Mouse (Mus musculus) large intestine, adult 2 months (tissue): ENCODE measurements around the gene Plekhm3. TPM values are rescaled to one million over a fixed set of nuclear protein-coding genes. Genes with fewer than 3 reads are reported as not detected.

Source experiments
- DNase-seq: peaks from one replicate; pipeline ENCODE4 v3.0.0-alpha.2; 2012; ENCODE audit warnings: low read depth, low spot score
- WGBS: fragments of 180-500 bp; shearing (Covaris S2); methylation state at CpG from one replicate; pipeline ENCODE4 v1.1.7; 2018; 5-methylcytosine and 5-hydroxymethylcytosine counted together
- polyA plus RNA-seq: library from polyadenylated mRNA; depleted of rRNA; stranded (reverse); fragments of >200 nt; gene quantifications from 2 replicates; pipeline ENCODE4 v1.2.3, GENCODE M21; 2012

Gene Plekhm3
- polyA plus RNA-seq, 1 experiment: 2.7 TPM

GRCm38 (mm10) chr1:64885328-64885727, 71.3 kb downstream of the Plekhm3 start:
- DNase-seq: no peak
- 75% methylated on average over 3 of the region's 3 CpGs for WGBS

GRCm38 (mm10) chr1:64884007-64884406, 72.6 kb downstream of the Plekhm3 start:
- no peak for DNase-seq
- 68% methylated on average over 6 of the region's 6 CpGs for WGBS

GRCm38 (mm10) chr1:64880613-64881012, 76.0 kb downstream of the Plekhm3 start:
- WGBS: 55% methylated on average over 3 of the region's 3 CpGs
- no peak for DNase-seq

DNA sequence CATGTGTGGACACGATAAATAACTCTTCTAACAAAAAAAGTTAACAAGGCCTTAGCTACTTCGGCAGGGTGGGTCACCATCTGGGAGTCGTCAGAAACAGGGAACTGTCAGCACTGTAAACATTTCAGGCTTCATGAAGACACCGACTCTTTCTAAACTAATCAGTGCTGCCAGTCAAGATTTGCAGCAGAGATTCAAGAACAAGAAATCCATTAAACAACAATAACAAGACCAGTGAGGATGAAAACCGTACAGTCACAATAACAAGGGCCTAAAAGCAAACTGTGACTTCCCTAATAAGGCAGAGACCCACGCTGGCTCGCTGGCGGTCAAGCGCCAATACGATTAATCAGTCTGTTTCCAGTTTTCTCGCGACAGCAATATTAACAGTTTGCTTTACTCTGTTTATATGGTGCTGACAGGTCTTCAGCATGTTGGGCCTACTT, 77.8 kb downstream of the Plekhm3 start:
- DNase-seq: no peak
- 74% methylated on average over 12 of the region's 12 CpGs for WGBS

DNA sequence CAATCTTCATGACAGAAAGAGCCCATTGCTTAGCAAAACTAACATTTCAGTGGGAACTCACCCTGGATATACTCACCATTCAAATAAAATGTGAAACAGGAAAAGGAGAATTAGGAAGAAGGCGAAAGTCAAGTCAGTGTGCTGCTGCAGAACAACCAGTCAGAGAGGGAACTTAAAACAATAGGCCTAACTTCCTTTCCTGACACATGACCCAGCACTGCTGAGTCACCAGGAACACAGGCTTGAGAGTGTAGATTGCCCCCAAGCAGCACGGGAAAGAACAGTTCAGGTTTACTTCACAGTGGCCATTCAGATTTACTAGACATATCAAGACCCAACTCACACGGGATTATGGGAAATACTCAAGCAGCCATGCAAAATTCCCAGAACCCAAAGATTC, 80.3 kb downstream of the Plekhm3 start:
- 58% methylated on average over 3 of the region's 3 CpGs for WGBS
- no peak for DNase-seq

DNA sequence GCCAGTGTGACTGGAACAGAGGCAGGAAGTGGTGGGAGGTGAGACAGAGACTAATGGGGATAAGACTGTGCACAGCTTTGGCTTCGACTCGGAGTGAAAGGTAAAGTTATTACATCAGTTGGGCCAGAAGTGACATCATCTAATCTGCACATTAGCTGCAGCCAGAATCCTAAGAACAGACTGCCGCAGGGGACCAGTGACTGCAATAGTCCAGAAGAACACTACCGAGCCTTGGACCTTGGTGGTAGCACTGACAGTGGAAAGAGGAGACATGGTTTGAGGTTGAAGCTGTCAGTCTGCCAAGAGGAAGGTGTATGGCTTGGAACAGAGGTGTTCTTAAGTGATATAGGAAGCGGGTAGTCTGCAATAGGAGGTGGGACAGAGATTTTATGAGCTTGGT, 80.9 kb downstream of the Plekhm3 start:
- DNase-seq: no peak
- 64% methylated on average over 5 of the region's 5 CpGs for WGBS

DNA sequence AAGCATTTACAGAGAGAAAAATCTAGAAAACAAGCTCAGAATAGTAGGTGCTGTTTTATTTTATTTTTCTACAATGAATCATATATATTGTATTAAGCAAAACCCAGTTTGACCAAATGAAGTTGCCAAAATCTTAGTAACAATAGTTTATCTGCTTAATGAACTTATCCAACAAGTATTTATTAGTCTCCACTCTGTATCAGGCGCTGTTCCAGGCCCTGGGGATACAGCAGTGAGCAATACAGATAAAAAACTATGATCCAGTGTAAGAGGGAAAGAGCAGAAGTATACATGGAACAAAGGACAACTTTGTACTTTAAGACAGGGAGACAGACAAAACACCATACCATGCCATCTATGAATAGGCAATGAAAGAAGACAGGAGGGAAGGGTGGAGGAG, 81.5 kb downstream of the Plekhm3 start:
- DNase-seq: no peak
- WGBS: 79% methylated on average over 1 of the region's 1 CpGs

GRCm38 (mm10) chr1:64871956-64872355, 84.7 kb downstream of the Plekhm3 start:
- 94% methylated on average over 5 of the region's 5 CpGs for WGBS
- DNase-seq: no peak

DNA sequence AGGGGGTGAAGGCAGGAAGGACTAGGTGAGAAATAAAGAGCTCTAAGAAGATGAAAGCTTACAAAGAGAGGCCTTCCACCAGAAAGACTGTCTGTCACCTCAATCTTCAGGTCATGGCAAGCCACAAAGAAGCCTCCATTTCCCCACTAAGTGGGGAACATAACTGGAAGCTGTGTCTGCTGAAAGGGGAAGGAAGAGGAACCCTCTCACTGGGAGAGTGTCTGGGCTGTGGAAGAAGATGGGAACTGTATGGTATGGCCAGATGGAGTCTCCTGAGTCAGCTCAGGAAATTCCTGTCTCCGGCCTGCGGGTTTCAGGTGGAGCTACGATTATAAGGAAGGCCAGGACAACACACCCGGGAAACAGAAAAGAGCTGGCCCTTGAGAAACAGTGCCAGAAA, 88.9 kb downstream of the Plekhm3 start:
- no peak for DNase-seq
- WGBS: 61% methylated on average over 4 of the region's 4 CpGs

DNA sequence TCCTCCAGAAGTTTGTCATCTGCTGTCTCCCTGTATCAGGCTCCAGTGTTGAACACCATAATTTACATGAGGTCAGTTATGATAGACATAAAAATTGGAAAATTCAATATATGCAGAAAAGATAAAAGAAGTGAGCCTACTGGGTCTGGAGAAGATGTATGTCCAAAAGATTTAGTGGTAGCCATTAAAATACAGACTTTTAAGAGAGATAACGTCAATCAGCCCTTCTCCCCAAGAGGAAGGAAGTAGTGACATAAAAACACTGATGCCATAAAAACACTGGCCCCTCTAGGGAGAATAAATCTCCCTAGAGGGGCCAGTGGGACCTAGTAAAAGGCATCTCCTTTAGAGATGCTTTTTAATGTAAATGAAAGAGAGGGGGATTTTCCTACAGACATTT, 90.5 kb downstream of the Plekhm3 start:
- no peak for DNase-seq
- 46% methylated on average over 1 of the region's 1 CpGs for WGBS

GRCm38 (mm10) chr1:64860235-64860920, 96.2 kb downstream of the Plekhm3 start:
- WGBS: 65% methylated on average over 11 of the region's 11 CpGs
- DNase-seq: no peak

DNA sequence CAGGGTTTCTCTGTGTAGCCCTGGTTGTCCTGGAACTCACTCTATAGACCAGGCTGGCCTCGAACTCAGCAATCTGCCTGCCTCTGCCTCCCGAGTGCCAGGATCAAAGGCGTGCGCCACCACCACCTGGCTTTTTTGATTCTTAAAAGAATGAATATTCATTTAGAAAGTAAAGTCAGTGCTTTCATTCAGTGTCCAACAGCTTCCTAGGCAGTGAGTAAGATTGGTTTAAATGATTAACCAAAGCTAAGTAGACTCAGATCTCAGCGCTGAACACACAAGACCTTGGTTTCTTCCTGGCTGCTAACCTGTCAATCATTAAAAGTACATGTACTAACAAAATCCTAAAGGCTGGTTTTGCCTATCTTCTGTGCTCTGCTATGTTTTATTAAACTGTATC, 96.8 kb downstream of the Plekhm3 start:
- DNase-seq: no peak
- WGBS: 28% methylated on average over 5 of the region's 5 CpGs

- no peak for DNase-seq
- 37% methylated on average over 5 of the region's 5 CpGs for WGBS
These were observed 101.8 kb downstream of the Plekhm3 start for GRCm38 (mm10) chr1:64854835-64855234.

DNA sequence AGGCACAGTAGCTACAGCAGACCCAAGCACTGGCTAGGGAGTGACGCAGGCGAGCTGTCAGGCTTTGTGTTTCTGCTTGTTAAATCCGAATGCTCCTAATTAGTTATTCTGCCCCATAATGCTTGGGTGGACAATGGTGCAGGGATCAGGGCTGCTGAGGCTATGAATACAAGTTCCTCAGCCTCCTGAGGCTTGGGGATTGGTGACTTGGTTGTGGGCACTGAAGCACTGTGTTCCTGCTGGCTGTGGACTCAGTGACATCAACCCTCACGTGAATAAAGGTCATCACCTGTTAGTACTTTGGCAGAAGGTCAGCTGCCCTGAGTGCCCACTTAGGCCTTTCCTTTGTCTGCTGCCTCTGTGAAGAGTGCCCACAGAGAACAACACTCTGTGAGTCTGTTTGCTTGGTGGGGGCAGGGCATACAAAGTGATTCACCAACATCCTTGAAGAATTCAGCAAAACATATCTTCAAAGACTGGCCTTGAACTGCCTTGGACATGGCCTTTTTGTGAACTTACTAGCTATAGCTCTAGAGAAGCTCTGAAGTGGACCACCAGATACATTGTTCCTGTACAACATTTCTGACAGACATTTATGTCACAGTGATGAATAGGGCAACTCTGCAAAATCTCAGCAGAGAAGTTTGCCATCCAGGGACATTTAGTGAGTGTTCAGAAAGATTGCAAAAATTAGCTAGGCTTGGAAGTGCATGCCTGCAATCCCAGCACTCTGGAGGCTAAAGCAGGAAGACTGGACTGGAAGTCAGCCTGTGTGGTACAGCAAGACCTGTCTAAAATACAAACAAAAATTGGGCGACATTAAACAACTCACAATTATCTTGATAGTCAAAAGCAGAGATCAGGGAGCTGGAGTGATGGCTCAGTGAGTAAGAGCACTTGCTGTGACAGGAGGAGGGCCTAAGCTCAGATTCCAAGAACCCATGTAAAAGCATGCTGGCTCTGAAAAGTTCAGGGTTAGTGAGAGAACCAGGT, 102.6 kb downstream of the Plekhm3 start:
- no peak for DNase-seq
- 72% methylated on average over 5 of the region's 5 CpGs for WGBS

DNA sequence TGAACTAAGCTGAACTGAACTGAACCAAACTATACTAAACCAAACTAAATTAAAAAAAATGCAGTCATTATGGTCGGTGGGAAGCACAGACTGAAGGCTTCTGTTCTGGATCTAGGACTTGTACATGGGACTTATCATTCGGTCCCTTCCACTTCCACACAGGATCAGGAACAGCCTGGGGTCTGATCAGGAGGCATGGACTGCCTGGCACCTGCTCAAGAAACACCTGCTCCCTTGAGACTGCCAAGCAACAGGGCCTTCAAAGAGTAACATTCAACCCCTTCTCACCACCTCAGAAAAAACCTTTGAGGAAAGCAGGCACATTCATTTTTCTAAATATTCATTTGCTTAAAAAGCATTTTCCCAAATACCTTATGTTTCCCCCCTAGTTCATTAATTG, 103.4 kb downstream of the Plekhm3 start:
- WGBS: 68% methylated on average over 2 of the region's 2 CpGs
- DNase-seq: no peak

- 60% methylated on average over 2 of the region's 2 CpGs for WGBS
- DNase-seq: no peak
These were observed 104.4 kb downstream of the Plekhm3 start for GRCm38 (mm10) chr1:64852272-64852671.

DNA sequence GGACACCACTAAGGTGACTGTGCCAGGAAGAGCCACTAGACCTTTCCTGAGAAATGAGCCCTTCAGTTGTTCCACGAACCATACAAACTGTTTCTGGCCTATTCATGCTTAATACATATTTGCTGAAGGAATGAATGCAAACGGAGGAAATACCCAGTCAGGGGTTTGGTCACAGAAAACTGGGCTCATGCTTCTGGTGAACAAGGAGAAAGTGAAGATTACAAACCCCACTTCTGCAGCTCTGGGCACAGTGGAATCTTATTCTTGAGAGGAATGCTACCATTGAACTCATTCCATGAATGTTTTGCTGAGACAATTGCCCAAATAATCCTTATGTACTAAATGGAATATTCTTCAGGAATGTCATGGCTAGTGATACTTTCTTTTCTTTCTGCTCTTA, 106.3 kb downstream of the Plekhm3 start:
- no peak for DNase-seq
- 75% methylated on average over 2 of the region's 2 CpGs for WGBS

- DNase-seq: no peak
- WGBS: 22% methylated on average over 1 of the region's 1 CpGs
These were observed 107.6 kb downstream of the Plekhm3 start for GRCm38 (mm10) chr1:64848996-64849395.

GRCm38 (mm10) chr1:64848081-64848480, 108.5 kb downstream of the Plekhm3 start:
- WGBS: 71% methylated on average over 7 of the region's 7 CpGs
- DNase-seq: no peak

DNA sequence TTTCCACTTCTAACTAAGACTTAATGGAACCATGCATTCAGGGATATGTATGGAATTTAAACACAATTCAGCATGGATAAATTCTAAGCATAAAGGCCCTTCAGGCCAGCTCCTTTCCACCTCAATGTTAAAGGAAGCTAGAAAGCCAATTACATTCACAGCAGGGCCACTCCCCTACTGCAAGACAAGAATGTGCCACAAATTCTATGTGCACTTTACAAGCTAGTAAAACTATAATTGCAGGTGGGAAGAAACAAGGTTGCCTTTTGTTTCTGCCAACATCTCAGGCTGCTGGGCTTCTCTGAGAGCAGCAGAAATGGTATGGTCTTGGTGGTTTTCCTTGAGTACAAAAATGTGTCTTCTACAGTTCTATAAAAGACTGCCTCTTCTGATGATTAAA, 109.1 kb downstream of the Plekhm3 start:
- DNase-seq: no peak

DNA sequence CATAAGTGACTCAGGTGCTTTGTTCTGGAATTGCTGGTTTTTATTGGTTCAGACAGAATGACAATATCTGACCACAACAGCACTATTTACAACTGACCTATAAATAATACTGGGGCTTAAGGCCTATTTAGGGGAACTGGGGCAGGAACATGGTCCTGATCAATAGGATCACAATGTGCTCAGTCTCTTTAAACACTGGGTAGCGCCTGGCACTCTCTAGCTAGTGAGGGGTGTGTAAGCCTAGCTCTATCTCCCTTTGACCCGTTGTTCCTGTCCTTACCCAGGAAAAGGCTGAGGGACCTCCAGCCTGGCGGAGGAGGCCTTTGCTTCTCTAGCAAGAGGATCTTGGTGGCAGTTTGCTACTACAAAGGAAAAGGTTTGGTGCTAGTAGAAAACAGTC, 111.6 kb downstream of the Plekhm3 start:
- WGBS: 72% methylated on average over 3 of the region's 3 CpGs
- no peak for DNase-seq
